Mouse (Mus musculus): ENCODE results near the gene Ksr1. TPM values are rescaled to one million over a fixed set of nuclear protein-coding genes. Genes with fewer than 3 reads are reported as not detected.

Ksr1 gene
- polyA plus RNA-seq, 1 experiment from 2014 or later: 10.8 TPM

DNA sequence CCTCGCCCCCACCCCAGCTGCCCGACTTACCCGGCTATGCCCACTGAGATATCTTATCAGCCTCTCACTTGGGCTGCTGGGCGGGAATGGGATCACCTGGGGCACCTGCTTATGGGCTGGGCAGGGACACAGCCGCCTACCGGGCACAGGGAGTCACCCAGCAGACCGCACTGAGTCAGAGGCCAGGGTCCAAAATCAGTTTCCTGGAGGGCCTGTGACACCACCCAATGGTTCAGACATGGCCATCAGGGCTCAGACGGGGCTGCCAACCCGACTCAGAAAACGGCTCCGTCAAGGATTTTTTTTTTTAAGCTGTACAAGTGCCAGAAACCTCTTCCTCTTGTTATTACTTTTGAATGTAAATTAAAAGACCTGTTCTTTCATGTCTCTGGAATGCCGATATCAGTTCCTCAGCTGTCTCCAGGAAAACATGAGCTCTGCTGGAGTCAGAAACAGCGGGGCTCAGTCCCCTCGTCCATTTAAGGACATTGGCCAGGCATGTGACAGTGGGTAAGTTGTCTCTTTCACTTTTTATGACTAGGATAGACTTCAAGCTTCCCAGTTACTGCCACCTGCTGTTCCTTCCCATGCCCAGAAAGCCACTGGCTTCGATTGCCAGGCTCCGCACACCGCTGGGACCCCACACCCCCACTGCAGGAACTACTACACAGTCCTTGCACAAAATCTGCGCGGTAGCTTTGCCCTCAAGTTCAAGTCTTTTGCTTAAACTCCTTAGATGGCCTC, 33.5 kb downstream of the Ksr1 start:
- no peak overlapping the region; the same call in 1 of the 2 replicates for H3K4me2 ChIP-seq (ENCODE audit: low read depth, low read length)
- no peak overlapping the region for H3K9ac ChIP-seq (ENCODE audit: low read depth, low read length)
- ATAC-seq (ENCODE audit: low read depth) (no peak), DNase-seq (ENCODE audit: low spot score) (peak; percentile 68)
- no peak overlapping the region for H3K4me3 ChIP-seq (ENCODE audit: low read depth, low read length)
- H3K4me1 ChIP-seq (ENCODE audit: control insufficient read depth, insufficient read depth, low read length): peaks cover 11% of the 10 kb centered on the region; the same call in 1 of the 2 replicates
- H3K27me3 ChIP-seq (replicated peaks; ENCODE audit: control insufficient read depth, insufficient read depth, low read length): no peaks in the 10 kb centered on the region
- 63% methylated on average over 19 of the region's 19 CpGs for WGBS
- no peaks in the 10 kb centered on the region for H3K9me3 ChIP-seq (ENCODE audit: control insufficient read depth, low read length)
- H3K27ac ChIP-seq (replicated peaks; ENCODE audit: low read depth, low read length): no peak overlapping the region
- no peaks in the 10 kb centered on the region for H3K36me3 ChIP-seq (ENCODE audit: control insufficient read depth, insufficient read depth, low read length)

DNA sequence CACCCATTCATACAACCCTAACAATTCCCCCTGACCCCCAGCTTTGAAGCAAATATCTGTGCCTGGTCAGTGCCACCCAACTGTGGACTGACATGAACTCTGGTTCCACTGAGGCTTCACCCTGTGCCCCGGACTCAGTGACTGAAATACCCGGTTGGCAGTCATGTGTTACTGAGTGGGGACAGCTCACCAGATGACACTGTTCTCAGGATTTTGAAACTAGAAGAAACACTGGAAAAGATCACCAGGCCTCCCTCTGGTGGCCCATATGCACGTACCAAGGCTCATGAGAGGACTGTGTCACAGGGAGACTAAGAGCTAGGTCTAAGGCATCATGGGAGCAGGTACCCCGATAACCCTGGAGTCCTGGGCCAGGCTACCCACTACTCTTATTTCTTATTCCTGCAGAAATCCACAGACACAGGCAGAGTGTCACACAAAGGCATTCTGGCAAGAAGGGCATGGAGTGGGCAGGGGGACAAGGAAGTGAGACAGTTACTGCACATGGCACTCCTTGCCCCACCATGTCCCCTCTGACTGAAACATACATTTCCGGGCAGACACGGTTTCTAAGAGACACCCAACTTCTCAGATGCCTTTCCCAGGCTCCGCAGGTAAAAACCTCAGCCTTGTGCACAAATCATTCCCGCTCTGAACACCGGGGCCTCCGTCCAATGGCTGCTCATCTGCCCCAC, 34.2 kb downstream of the Ksr1 start:
- no peaks in the 10 kb centered on the region for H3K9me3 ChIP-seq (ENCODE audit: control insufficient read depth, low read length)
- peaks cover 11% of the 10 kb centered on the region; the same call in 1 of the 2 replicates for H3K4me1 ChIP-seq (ENCODE audit: control insufficient read depth, insufficient read depth, low read length)
- 83% methylated on average over 10 of the region's 10 CpGs for WGBS

DNA sequence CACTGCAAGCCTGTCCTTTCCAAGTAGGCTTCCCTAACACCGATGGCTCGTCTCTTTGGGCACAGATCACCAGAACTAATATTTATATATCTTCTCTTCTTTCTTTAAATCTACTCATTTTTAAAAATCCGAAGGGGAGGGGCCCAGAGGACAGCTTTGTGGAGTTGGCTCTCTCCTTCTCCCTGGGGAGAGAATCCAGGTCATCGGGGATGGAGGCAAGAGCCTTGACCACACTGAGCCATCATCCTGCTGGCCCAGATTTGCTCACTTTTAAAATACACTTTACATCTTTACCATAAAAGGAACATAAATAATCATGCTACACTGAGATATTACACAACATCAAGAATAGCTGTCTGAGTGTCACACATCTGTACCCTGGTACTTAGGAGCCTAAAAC, 35.8 kb downstream of the Ksr1 start:
- H3K4me3 ChIP-seq (ENCODE audit: low read depth, low read length): no peak overlapping the region
- DNase-seq (ENCODE audit: low spot score) (no peak), ATAC-seq (ENCODE audit: low read depth) (no peak)
- no peak overlapping the region for H3K27ac ChIP-seq (replicated peaks; ENCODE audit: low read depth, low read length)
- 0 out of 2 replicates have a peak, but pooled peaks cover under 1% of the 10 kb centered on the region for H3K4me1 ChIP-seq (ENCODE audit: control insufficient read depth, insufficient read depth, low read length)
- 76% methylated on average over 4 of the region's 4 CpGs for WGBS
- H3K9ac ChIP-seq (ENCODE audit: low read depth, low read length): no peak overlapping the region
- H3K4me2 ChIP-seq (ENCODE audit: low read depth, low read length): no peak overlapping the region
- no peaks in the 10 kb centered on the region for H3K27me3 ChIP-seq (replicated peaks; ENCODE audit: control insufficient read depth, insufficient read depth, low read length)
- H3K36me3 ChIP-seq (ENCODE audit: control insufficient read depth, insufficient read depth, low read length): no peaks in the 10 kb centered on the region
- H3K9me3 ChIP-seq (ENCODE audit: control insufficient read depth, low read length): no peaks in the 10 kb centered on the region

More for the DNA sequence above, 34.2 kb downstream of the Ksr1 start:
- Histone ChIP-seq H3K4me2 (ENCODE audit: low read depth, low read length) (no peak overlapping the region), H3K9ac (ENCODE audit: low read depth, low read length) (no peak overlapping the region), H3K27ac (replicated peaks; ENCODE audit: low read depth, low read length) (no peak overlapping the region), H3K36me3 (ENCODE audit: control insufficient read depth, insufficient read depth, low read length) (no peaks in the 10 kb centered on the region), H3K27me3 (replicated peaks; ENCODE audit: control insufficient read depth, insufficient read depth, low read length) (no peaks in the 10 kb centered on the region), H3K4me3 (ENCODE audit: low read depth, low read length) (no peak overlapping the region)
- ATAC-seq (ENCODE audit: low read depth) (no peak), DNase-seq (ENCODE audit: low spot score) (no peak)

DNA sequence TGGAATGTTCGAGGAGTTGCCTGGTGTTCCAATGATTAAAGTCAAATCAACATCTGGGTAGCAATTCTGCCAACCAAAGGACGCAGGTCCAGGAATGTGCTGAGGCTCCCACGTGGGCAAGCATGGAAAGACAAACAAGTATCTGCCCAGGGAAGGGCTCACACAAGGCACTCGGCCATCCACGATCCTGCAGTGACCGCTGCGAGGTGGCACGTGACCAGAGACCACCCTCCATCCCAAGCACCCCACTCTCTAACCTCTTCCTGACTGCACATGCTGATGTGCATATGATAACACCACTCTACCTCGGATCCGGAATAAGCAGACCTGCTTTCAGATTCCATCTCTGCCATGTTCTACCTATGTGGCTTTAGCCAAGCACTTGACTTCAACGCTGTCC, 38.3 kb downstream of the Ksr1 start:
- no peaks in the 10 kb centered on the region for H3K27me3 ChIP-seq (replicated peaks; ENCODE audit: control insufficient read depth, insufficient read depth, low read length)
- no peak overlapping the region for H3K27ac ChIP-seq (replicated peaks; ENCODE audit: low read depth, low read length)
- H3K36me3 ChIP-seq (ENCODE audit: control insufficient read depth, insufficient read depth, low read length): no peaks in the 10 kb centered on the region
- WGBS: 80% methylated on average over 11 of the region's 11 CpGs
- no peak overlapping the region for H3K4me3 ChIP-seq (ENCODE audit: low read depth, low read length)
- no peak overlapping the region for H3K9ac ChIP-seq (ENCODE audit: low read depth, low read length)
- no peaks in the 10 kb centered on the region; the same call in 1 of the 2 replicates for H3K4me1 ChIP-seq (ENCODE audit: control insufficient read depth, insufficient read depth, low read length)
- ATAC-seq (ENCODE audit: low read depth): no peak
- H3K9me3 ChIP-seq (ENCODE audit: control insufficient read depth, low read length): no peaks in the 10 kb centered on the region
- DNase-seq (ENCODE audit: low spot score): no peak
- H3K4me2 ChIP-seq (ENCODE audit: low read depth, low read length): no peak overlapping the region

DNA sequence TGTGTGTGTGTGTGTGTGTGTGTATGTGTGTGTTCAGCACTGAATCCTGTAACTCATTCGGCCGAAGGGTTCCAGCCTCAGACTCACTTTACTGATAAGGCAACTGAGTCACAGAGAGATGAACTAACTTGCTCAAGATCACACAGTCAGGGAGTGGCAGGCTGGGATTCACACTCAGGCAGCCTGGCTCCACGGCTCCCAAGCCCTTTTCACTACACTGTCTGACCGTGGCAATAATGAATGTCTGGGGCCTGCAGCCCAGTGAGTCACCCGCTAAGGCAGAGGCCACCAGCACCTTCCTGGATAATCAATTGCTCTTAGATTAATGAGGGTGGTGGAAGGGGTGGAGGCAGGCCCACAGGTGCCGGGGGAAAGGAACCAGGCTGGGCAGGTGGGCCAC, 41.2 kb downstream of the Ksr1 start:
- Histone ChIP-seq H3K4me2 (ENCODE audit: low read depth, low read length) (no peak overlapping the region), H3K4me3 (ENCODE audit: low read depth, low read length) (no peak overlapping the region), H3K4me1 (ENCODE audit: control insufficient read depth, insufficient read depth, low read length) (no peaks in the 10 kb centered on the region; the same call in 1 of the 2 replicates), H3K9ac (ENCODE audit: low read depth, low read length) (no peak overlapping the region), H3K36me3 (ENCODE audit: control insufficient read depth, insufficient read depth, low read length) (no peaks in the 10 kb centered on the region), H3K9me3 (ENCODE audit: control insufficient read depth, low read length) (no peaks in the 10 kb centered on the region), H3K27me3 (replicated peaks; ENCODE audit: control insufficient read depth, insufficient read depth, low read length) (no peaks in the 10 kb centered on the region), H3K27ac (replicated peaks; ENCODE audit: low read depth, low read length) (no peak overlapping the region)
- DNase-seq (ENCODE audit: low spot score) (no peak), ATAC-seq (ENCODE audit: low read depth) (no peak)
- 76% methylated on average over 6 of the region's 6 CpGs for WGBS

DNA sequence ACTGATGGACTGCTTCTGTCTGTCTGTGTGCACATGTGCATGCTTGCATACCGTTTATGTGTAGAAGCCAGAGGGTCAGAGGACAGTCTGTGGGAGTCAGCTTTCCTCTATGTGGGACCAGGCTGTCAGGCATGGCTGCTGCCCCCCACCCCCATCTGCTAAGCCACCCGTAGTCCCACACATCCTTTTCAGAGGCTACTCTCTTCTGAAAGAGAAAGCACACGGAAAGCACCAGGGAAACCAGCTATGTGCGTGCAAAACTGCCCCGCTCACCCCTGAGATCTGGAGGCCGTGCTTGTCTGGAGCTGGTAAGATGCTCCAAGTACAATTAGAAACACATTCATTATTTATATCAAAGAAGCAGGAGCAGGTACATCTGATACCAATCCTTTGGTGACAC, 41.7 kb downstream of the Ksr1 start:
- H3K9me3 ChIP-seq (ENCODE audit: control insufficient read depth, low read length): no peaks in the 10 kb centered on the region
- H3K9ac ChIP-seq (ENCODE audit: low read depth, low read length): no peak overlapping the region
- no peaks in the 10 kb centered on the region; the same call in 1 of the 2 replicates for H3K4me1 ChIP-seq (ENCODE audit: control insufficient read depth, insufficient read depth, low read length)
- ATAC-seq (ENCODE audit: low read depth) (no peak), DNase-seq (ENCODE audit: low spot score) (no peak)
- H3K4me3 ChIP-seq (ENCODE audit: low read depth, low read length): no peak overlapping the region
- no peak overlapping the region for H3K4me2 ChIP-seq (ENCODE audit: low read depth, low read length)
- no peak overlapping the region for H3K27ac ChIP-seq (replicated peaks; ENCODE audit: low read depth, low read length)
- 63% methylated on average over 6 of the region's 6 CpGs for WGBS
- H3K27me3 ChIP-seq (replicated peaks; ENCODE audit: control insufficient read depth, insufficient read depth, low read length): no peaks in the 10 kb centered on the region
- H3K36me3 ChIP-seq (ENCODE audit: control insufficient read depth, insufficient read depth, low read length): no peaks in the 10 kb centered on the region

DNA sequence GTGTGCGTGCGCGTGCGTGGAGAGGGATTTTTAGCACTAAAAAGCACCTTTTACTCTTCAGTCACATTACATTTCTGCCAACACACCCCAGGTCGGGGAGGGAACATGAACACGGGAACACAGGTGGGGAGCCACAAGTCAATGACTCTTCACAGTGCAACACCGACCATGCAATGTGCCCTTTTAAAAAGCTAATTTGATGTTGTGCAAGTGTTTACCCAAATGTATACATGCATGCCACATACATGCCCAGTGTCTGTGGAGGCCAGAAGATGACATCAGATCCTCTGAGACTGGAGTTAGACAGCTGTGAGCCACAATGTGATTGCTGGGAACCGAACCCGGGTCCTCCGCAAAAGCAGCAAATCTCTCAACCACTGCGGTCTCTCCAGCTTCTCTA, 42.1 kb downstream of the Ksr1 start:
- no peaks in the 10 kb centered on the region for H3K9me3 ChIP-seq (ENCODE audit: control insufficient read depth, low read length)
- H3K4me1 ChIP-seq (ENCODE audit: control insufficient read depth, insufficient read depth, low read length): peaks cover 4% of the 10 kb centered on the region
- WGBS: 82% methylated on average over 11 of the region's 11 CpGs
- H3K27ac ChIP-seq (replicated peaks; ENCODE audit: low read depth, low read length): no peak overlapping the region
- H3K9ac ChIP-seq (ENCODE audit: low read depth, low read length): no peak overlapping the region; the same call in 1 of the 2 replicates
- H3K4me2 ChIP-seq (ENCODE audit: low read depth, low read length): no peak overlapping the region
- ATAC-seq (ENCODE audit: low read depth): no peak
- no peak overlapping the region for H3K4me3 ChIP-seq (ENCODE audit: low read depth, low read length)
- no peaks in the 10 kb centered on the region for H3K27me3 ChIP-seq (replicated peaks; ENCODE audit: control insufficient read depth, insufficient read depth, low read length)
- no peaks in the 10 kb centered on the region for H3K36me3 ChIP-seq (ENCODE audit: control insufficient read depth, insufficient read depth, low read length)
- no peak for DNase-seq (ENCODE audit: low spot score)

DNA sequence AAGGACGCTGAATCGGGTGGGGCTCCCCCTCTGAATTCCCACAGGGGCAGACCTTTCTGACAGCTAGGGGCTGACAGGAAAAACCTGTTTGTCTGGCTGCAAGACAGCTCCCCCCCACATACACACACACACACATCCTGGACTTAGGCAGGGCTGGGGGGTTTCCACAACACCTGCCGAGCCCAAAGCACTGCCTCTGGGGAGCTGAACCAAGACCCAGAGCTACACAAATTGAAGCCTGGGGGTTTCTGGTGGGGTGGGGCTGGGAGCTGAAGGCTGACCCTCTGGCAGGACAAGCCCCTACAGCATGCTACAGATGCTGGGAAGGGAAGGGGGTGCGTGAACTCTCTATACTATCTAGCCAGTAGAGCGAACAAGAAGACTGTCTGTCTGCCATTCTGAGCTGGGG, 42.7 kb downstream of the Ksr1 start:
- H3K27ac ChIP-seq (replicated peaks; ENCODE audit: low read depth, low read length): 0 out of 2 replicates have a peak overlapping the region, but pooled peaks have one; percentile 44
- H3K4me1 ChIP-seq (ENCODE audit: control insufficient read depth, insufficient read depth, low read length): peaks cover 10% of the 10 kb centered on the region
- no peak overlapping the region for H3K9ac ChIP-seq (ENCODE audit: low read depth, low read length)
- H3K27me3 ChIP-seq (replicated peaks; ENCODE audit: control insufficient read depth, insufficient read depth, low read length): no peaks in the 10 kb centered on the region
- WGBS: 45% methylated on average over 5 of the region's 5 CpGs
- no peaks in the 10 kb centered on the region for H3K36me3 ChIP-seq (ENCODE audit: control insufficient read depth, insufficient read depth, low read length)
- H3K4me2 ChIP-seq (ENCODE audit: low read depth, low read length): peak overlapping the region; percentile 29; the same call in 1 of the 2 replicates
- ATAC-seq (ENCODE audit: low read depth) (peak; percentile 69; the same call in 1 of the 2 replicates), DNase-seq (ENCODE audit: low spot score) (peak; percentile 83)
- H3K4me3 ChIP-seq (ENCODE audit: low read depth, low read length): no peak overlapping the region
- no peaks in the 10 kb centered on the region for H3K9me3 ChIP-seq (ENCODE audit: control insufficient read depth, low read length)

All from embryonic facial prominence, embryonic 14.5 days (tissue).